Mouse (Mus musculus) lung, postnatal 0 days (tissue): Measurements from ENCODE around the gene Plxdc2. TPM values are rescaled to one million over a fixed set of nuclear protein-coding genes. Genes with fewer than 3 reads are reported as not detected.
A peak's percentile ranks its signal among the peaks of the same experiment; 100 is the strongest.

Source experiments
- ATAC-seq: fragments of 200-750 bp; cut with Nextera tagmentation; 2 replicates; pipeline ENCODE4 v1.8.0; 2017; ENCODE audit warnings: moderate library complexity
- DNase-seq: peaks from one replicate; pipeline ENCODE4 v3.0.0-alpha.2; 2016; ENCODE audit warnings: low spot score
- H3K27ac ChIP-seq: fragments of 300-500 bp; sonication (generic); 2 replicates; pipeline ENCODE4 v1.5.1; 2014; ENCODE audit warnings: antibody characterized with exemption, mild to moderate bottlenecking, low read length, mixed read lengths
- H3K27me3 ChIP-seq: fragments of 300-500 bp; sonication (generic); replicated peaks from 2 replicates; pipeline ENCODE4 v1.6.1; 2014; ENCODE audit warnings: low read length, mixed read lengths; ENCODE audit not compliant: insufficient read depth
- H3K36me3 ChIP-seq: fragments of 300-500 bp; sonication (generic); 2 replicates; pipeline ENCODE4 v1.6.1; 2014; ENCODE audit warnings: low read length, mixed read lengths; ENCODE audit not compliant: insufficient read depth
- H3K4me1 ChIP-seq: fragments of 300-500 bp; sonication (generic); 2 replicates; pipeline ENCODE4 v1.6.1; 2014; ENCODE audit warnings: antibody characterized with exemption, low read depth, low read length, mixed read lengths; ENCODE audit not compliant: insufficient read depth
- H3K4me2 ChIP-seq: fragments of 300-500 bp; sonication (generic); replicated peaks from 2 replicates; pipeline ENCODE4 v1.6.1; 2014; ENCODE audit warnings: low read depth, mild to moderate bottlenecking, low read length, moderate library complexity, mixed read lengths
- H3K4me3 ChIP-seq: fragments of 300-500 bp; sonication (generic); 2 replicates; pipeline ENCODE4 v1.5.1; 2014; ENCODE audit warnings: low read depth, low read length
- H3K9ac ChIP-seq: fragments of 300-500 bp; sonication (generic); replicated peaks from 2 replicates; pipeline ENCODE4 v1.6.1; 2014; ENCODE audit warnings: low read depth, mild to moderate bottlenecking
- H3K9me3 ChIP-seq: fragments of 300-500 bp; sonication (generic); 2 replicates; pipeline ENCODE4 v1.6.1; 2016; ENCODE audit warnings: low read length, mixed read lengths
- CTCF ChIP-seq: IDR thresholded peaks from 2 replicates; pipeline ENCODE4 v1.5.1; 2016; ENCODE audit warnings: antibody characterized with exemption, mild to moderate bottlenecking
- EP300 ChIP-seq: IDR thresholded peaks from 2 replicates; pipeline ENCODE4 v1.6.1; 2016; ENCODE audit warnings: antibody characterized with exemption, mild to moderate bottlenecking, control low read depth
- WGBS: fragments of 180-500 bp; shearing (Covaris S2); extraction: QIAGEN DNeasy Blood & Tissue Kit; methylation state at CpG from one replicate; pipeline ENCODE4 v1.1.7; 2014; 5-methylcytosine and 5-hydroxymethylcytosine counted together
- polyA plus RNA-seq: library from polyadenylated mRNA; unstranded; fragments of >200 nt; fragmentation: Nextera tagmentation; extraction: Ambion mirVana; gene quantifications from 2 replicates; pipeline ENCODE4 v1.2.1, GENCODE M21; 2015

Gene Plxdc2
- polyA plus RNA-seq, 1 experiment from 2014 or later, result 113 TPM

DNA sequence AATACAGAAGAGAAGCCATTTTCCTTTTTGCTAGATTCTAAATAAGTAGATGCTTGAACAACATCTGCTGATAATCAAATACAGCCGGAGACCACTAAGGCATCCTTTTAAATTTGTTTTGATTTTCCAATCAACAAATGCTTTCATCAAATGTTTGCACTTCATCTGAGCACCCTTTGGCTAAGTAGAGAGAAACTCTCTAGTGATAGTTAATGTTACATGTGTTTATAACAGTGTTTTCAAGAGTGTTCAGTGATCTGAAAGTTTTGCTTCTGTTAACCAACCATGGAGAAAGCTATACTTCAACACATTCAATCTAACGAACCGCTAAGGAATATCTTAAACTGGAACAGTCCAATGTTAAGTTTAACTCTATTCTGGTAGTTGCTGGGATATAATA is 327.6 kb downstream of the Plxdc2 start:
- TF ChIP-seq CTCF (no peak), EP300 (no peak)

GRCm38 (mm10) chr2:16684529-16684928 is 328.4 kb downstream of the Plxdc2 start:
- no peak overlapping the region for H3K4me3 ChIP-seq
- TF ChIP-seq CTCF (no peak), EP300 (no peak)
- no peaks in the 10 kb centered on the region for H3K9me3 ChIP-seq
- no peak overlapping the region for H3K4me2 ChIP-seq
- 64% methylated on average over 1 of the region's 1 CpGs for WGBS
- no peak for ATAC-seq
- H3K9ac ChIP-seq, result no peak overlapping the region
- H3K27me3 ChIP-seq, result no peaks in the 10 kb centered on the region
- H3K4me1 ChIP-seq, result no peaks in the 10 kb centered on the region
- H3K27ac ChIP-seq, result no peak overlapping the region
- H3K36me3 ChIP-seq, result no peaks in the 10 kb centered on the region
- peak; percentile 23 for DNase-seq

More for the DNA sequence above, 327.6 kb downstream of the Plxdc2 start:
- no peak overlapping the region for H3K9ac ChIP-seq
- WGBS, result 63% methylated on average over 3 of the region's 3 CpGs
- H3K4me3 ChIP-seq, result no peak overlapping the region
- ATAC-seq (no peak), DNase-seq (peak; percentile 14)
- H3K27me3 ChIP-seq, result no peaks in the 10 kb centered on the region
- H3K9me3 ChIP-seq, result no peaks in the 10 kb centered on the region
- no peaks in the 10 kb centered on the region for H3K36me3 ChIP-seq
- no peaks in the 10 kb centered on the region for H3K4me1 ChIP-seq
- H3K4me2 ChIP-seq, result no peak overlapping the region
- no peak overlapping the region for H3K27ac ChIP-seq

DNA sequence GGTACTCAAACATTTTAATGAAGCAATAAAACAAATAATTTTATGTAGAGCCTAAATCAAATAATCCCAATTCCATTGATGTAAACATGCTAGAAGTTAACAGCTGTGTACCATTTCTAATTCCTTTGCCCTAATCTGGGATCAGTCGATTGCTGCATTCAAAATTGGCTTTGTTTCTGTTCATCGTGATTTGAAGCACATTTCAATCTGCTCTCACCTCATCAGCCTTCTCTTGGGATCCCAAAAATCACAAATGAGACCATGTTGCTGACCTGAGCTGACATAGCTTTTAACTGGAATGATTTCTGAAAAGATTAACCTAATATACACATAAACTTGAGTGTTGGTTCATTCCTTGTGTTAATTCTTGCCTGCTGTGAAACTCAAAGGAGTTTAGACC is 340.3 kb downstream of the Plxdc2 start:
- no peak for TF ChIP-seq CTCF
- TF ChIP-seq EP300, result peak; percentile 38; the same call in 1 of the 2 replicates

GRCm38 (mm10) chr2:16697181-16697580 is 341.1 kb downstream of the Plxdc2 start:
- Histone ChIP-seq H3K27me3 (no peaks in the 10 kb centered on the region), H3K9ac (no peak overlapping the region), H3K36me3 (no peaks in the 10 kb centered on the region), H3K27ac (no peak overlapping the region), H3K9me3 (no peaks in the 10 kb centered on the region), H3K4me2 (no peak overlapping the region), H3K4me3 (no peak overlapping the region), H3K4me1 (no peaks in the 10 kb centered on the region)
- peak; percentile 72 for DNase-seq
- ATAC-seq, result peak; percentile 49; the same call in 1 of the 2 replicates
- 41% methylated on average over 5 of the region's 5 CpGs for WGBS
- TF ChIP-seq CTCF (no peak), EP300 (no peak)

More for the DNA sequence above, 340.3 kb downstream of the Plxdc2 start:
- Histone ChIP-seq H3K27ac (no peak overlapping the region), H3K4me2 (no peak overlapping the region), H3K9ac (no peak overlapping the region), H3K4me1 (no peaks in the 10 kb centered on the region), H3K27me3 (no peaks in the 10 kb centered on the region), H3K36me3 (no peaks in the 10 kb centered on the region), H3K9me3 (no peaks in the 10 kb centered on the region), H3K4me3 (no peak overlapping the region)
- peak; percentile 48; the same call in 1 of the 2 replicates for ATAC-seq
- WGBS, result 37% methylated on average over 2 of the region's 2 CpGs
- DNase-seq, result peak; percentile 62

DNA sequence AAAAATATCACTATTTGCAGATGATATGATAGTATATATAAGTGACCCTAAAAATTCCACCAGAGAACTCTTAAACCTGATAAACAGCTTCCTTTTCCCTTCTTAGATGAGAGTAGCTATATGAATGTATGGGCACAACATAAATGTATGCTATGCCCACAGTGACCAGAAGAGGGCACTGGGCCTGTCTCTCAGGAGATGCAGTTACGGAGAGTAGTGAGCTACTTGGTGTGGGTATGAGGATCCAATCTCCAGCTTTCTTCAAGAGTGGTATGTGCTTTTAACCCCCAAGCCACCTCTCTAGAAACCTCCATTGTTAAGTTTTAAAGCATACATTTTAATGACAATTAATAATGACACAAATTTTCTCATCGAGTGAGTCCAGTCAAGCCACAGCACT is 350.1 kb downstream of the Plxdc2 start:
- H3K9ac ChIP-seq, result no peak overlapping the region
- no peaks in the 10 kb centered on the region for H3K9me3 ChIP-seq
- H3K4me2 ChIP-seq, result no peak overlapping the region
- peak; percentile 50 for TF ChIP-seq CTCF
- TF ChIP-seq EP300, result no peak
- no peak overlapping the region for H3K4me3 ChIP-seq
- H3K27ac ChIP-seq, result no peak overlapping the region
- no peaks in the 10 kb centered on the region for H3K4me1 ChIP-seq
- H3K27me3 ChIP-seq, result no peaks in the 10 kb centered on the region
- ATAC-seq, result no peak
- no peaks in the 10 kb centered on the region for H3K36me3 ChIP-seq
- 83% methylated on average over 2 of the region's 2 CpGs for WGBS
- no peak for DNase-seq

- no peak for DNase-seq
- H3K36me3 ChIP-seq, result no peaks in the 10 kb centered on the region
Observed at GRCm38 (mm10) chr2:16709885-16710284, 353.8 kb downstream of the Plxdc2 start.

DNA sequence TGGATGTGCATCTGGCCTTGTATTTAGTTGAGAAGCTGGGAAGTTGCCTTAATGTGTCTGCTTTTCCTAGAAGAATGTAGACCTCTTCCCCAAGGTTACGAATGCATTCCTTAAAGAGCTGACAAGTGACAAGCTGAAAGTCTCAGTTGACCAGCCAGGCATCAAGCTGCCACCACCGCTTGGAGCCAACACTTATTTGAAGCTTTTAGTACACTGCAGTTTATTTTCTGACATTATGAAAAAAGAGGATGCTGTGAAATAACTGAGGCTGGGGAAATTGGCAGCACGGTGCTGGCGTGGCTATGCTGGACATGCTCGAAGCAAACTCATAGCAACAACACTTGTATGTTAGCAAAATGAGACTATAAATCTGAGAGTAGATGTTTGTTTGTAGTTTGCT is 374.9 kb downstream of the Plxdc2 start:
- Histone ChIP-seq H3K4me1 (no peaks in the 10 kb centered on the region), H3K4me2 (no peak overlapping the region), H3K9me3 (no peaks in the 10 kb centered on the region), H3K4me3 (no peak overlapping the region), H3K9ac (no peak overlapping the region), H3K27ac (no peak overlapping the region), H3K27me3 (no peaks in the 10 kb centered on the region), H3K36me3 (no peaks in the 10 kb centered on the region)
- ATAC-seq (peak; percentile 38), DNase-seq (peak; percentile 16)
- WGBS, result 56% methylated on average over 5 of the region's 5 CpGs
- TF ChIP-seq CTCF, result no peak
- 0 out of 2 replicates have a peak, but pooled peaks have one; percentile 26 for TF ChIP-seq EP300

More at GRCm38 (mm10) chr2:16709885-16710284, 353.8 kb downstream of the Plxdc2 start:
- H3K4me1 ChIP-seq, result no peaks in the 10 kb centered on the region
- ATAC-seq, result no peak
- H3K27ac ChIP-seq, result no peak overlapping the region
- no peak overlapping the region for H3K4me3 ChIP-seq
- TF ChIP-seq CTCF (no peak), EP300 (no peak)
- H3K4me2 ChIP-seq, result no peak overlapping the region
- no peak overlapping the region for H3K9ac ChIP-seq
- H3K27me3 ChIP-seq, result no peaks in the 10 kb centered on the region
- H3K9me3 ChIP-seq, result no peaks in the 10 kb centered on the region
- 57% methylated on average over 6 of the region's 6 CpGs for WGBS
